Mouse (Mus musculus) pancreas, adult 10 weeks (tissue): ENCODE results near the gene Zfp534. TPM values are rescaled to one million over a fixed set of nuclear protein-coding genes. Genes with fewer than 3 reads are reported as not detected.

Source experiments
- polyA plus RNA-seq: library from polyadenylated mRNA; stranded (reverse); fragments of 350-450 nt; fragmentation: Illumina TruSeq; extraction: RNeasy Lipid Tissue Mini Kit (QIAGEN cat#74804); gene quantifications from one replicate; pipeline ENCODE4 v1.2.3, GENCODE M21; 2015; ENCODE audit warnings: low read depth, low replicate concordance; ENCODE audit not compliant: insufficient read depth

Zfp534 gene
- not detected for polyA plus RNA-seq

GRCm38 (mm10) chr4:147702453-147702852 is at the start of gene Zfp534:
Gene Zfp534 (minus strand): TSS chr4:147702553.

GRCm38 (mm10) chr4:147642413-147642812 is 59.9 kb downstream of the Zfp534 start, which contains the start of gene Zfp979:
Gene Zfp979 (minus strand): TSS chr4:147642513.

Other genes starting within 250 kb of the Zfp534 start
- gene Zfp982, start 210.1 kb downstream of the Zfp534 start, polyA plus RNA-seq: 2.3 TPM
- gene Gm16503, start 162.3 kb downstream of the Zfp534 start, polyA plus RNA-seq: not detected
- gene Zfp985, start 149.3 kb downstream of the Zfp534 start, polyA plus RNA-seq: not detected
- gene Zfp979, start 60.0 kb downstream of the Zfp534 start, polyA plus RNA-seq: 2.3 TPM
- 3.6 TPM for gene Zfp984, start 107.2 kb upstream of the Zfp534 start, polyA plus RNA-seq
- gene Zfp933, start 145.8 kb upstream of the Zfp534 start, polyA plus RNA-seq: 2.1 TPM
- 26.2 TPM for gene Miip, start 166.3 kb upstream of the Zfp534 start, polyA plus RNA-seq
- 1.4 TPM for gene Fv1, start 166.4 kb upstream of the Zfp534 start, polyA plus RNA-seq
- gene Mfn2, start 202.2 kb upstream of the Zfp534 start, polyA plus RNA-seq: 8.5 TPM
- gene Plod1, start 234.2 kb upstream of the Zfp534 start, polyA plus RNA-seq: 12.8 TPM
- 7.1 TPM for gene 2510039O18Rik, start 238.3 kb upstream of the Zfp534 start, polyA plus RNA-seq